Mouse (Mus musculus) CD8-positive naive resting alpha-beta T cell, adult 2 months (primary cell): Measurements from ENCODE around the gene Pxylp1.

Source experiments
- DNase-seq, 2 experiments: peaks; one replicate each; pipeline ENCODE4 v3.0.0; 2022; ENCODE audit warnings: low read depth in 2 of 2, low spot score in 2 of 2

Gene Pxylp1

GRCm38 (mm10) chr9:96862836-96863235 lies 29.6 kb downstream of the Pxylp1 start:
- DNase-seq, result no peak

- no peak for DNase-seq
These were observed 31.4 kb downstream of the Pxylp1 start for GRCm38 (mm10) chr9:96861092-96861487.

- no peak for DNase-seq
These were observed 31.9 kb downstream of the Pxylp1 start for GRCm38 (mm10) chr9:96860380-96861091.

- no peak for DNase-seq
These were observed 33.4 kb downstream of the Pxylp1 start for GRCm38 (mm10) chr9:96859027-96859426.

GRCm38 (mm10) chr9:96857838-96858237 lies 34.6 kb downstream of the Pxylp1 start:
- no peak for DNase-seq

- no peak for DNase-seq
These were observed 38.9 kb downstream of the Pxylp1 start for GRCm38 (mm10) chr9:96853300-96854186.

- DNase-seq, result no peak
These were observed 40.8 kb downstream of the Pxylp1 start for GRCm38 (mm10) chr9:96851634-96852033.

GRCm38 (mm10) chr9:96851036-96851435 lies 41.4 kb downstream of the Pxylp1 start:
- no peak for DNase-seq

GRCm38 (mm10) chr9:96849012-96849411 lies 43.5 kb downstream of the Pxylp1 start:
- DNase-seq, result no peak

GRCm38 (mm10) chr9:96846361-96846760 lies 46.1 kb downstream of the Pxylp1 start:
- no peak for DNase-seq

- DNase-seq, result no peak
These were observed 47.7 kb downstream of the Pxylp1 start for GRCm38 (mm10) chr9:96844798-96845209.

GRCm38 (mm10) chr9:96839376-96839775 lies 53.1 kb downstream of the Pxylp1 start:
- no peak for DNase-seq

GRCm38 (mm10) chr9:96838864-96839263 lies 53.6 kb downstream of the Pxylp1 start:
- no peak for DNase-seq

- DNase-seq, result no peak
These were observed 54.6 kb downstream of the Pxylp1 start for GRCm38 (mm10) chr9:96837781-96838420.

- no peak for DNase-seq
These were observed 55.5 kb downstream of the Pxylp1 start for GRCm38 (mm10) chr9:96836984-96837383.

- DNase-seq, result no peak
These were observed 57.0 kb downstream of the Pxylp1 start for GRCm38 (mm10) chr9:96835374-96835921.

GRCm38 (mm10) chr9:96833606-96834005 lies 58.9 kb downstream of the Pxylp1 start:
- DNase-seq, result no peak

GRCm38 (mm10) chr9:96832516-96832915 lies 60.0 kb downstream of the Pxylp1 start:
- DNase-seq, result no peak

- DNase-seq, result no peak
These were observed 61.6 kb downstream of the Pxylp1 start for GRCm38 (mm10) chr9:96830856-96831359.

- DNase-seq, result no peak
These were observed 62.8 kb downstream of the Pxylp1 start for GRCm38 (mm10) chr9:96829682-96830081.

- DNase-seq, result no peak
These were observed 64.4 kb downstream of the Pxylp1 start for GRCm38 (mm10) chr9:96828071-96828470.
